Mouse (Mus musculus) hindbrain, postnatal 0 days (tissue): ENCODE data around the gene Gm49380. TPM values are rescaled to one million over a fixed set of nuclear protein-coding genes. Genes with fewer than 3 reads are reported as not detected.

Experiments used
- ATAC-seq: fragments of 200-750 bp; cut with Nextera tagmentation; 2 replicates; pipeline ENCODE4 v1.8.0; 2017; ENCODE audit warnings: mild to moderate bottlenecking, moderate TSS enrichment, moderate library complexity
- DNase-seq: peaks from one replicate; pipeline ENCODE4 v3.0.0-alpha.2; 2015; ENCODE audit warnings: low spot score
- H3K27ac ChIP-seq: fragments of 300-500 bp; sonication (generic); 2 replicates; pipeline ENCODE4 v1.5.1; 2014; ENCODE audit warnings: mild to moderate bottlenecking
- H3K27me3 ChIP-seq: fragments of 300-500 bp; sonication (generic); 2 replicates; pipeline ENCODE4 v1.6.1; 2014; ENCODE audit warnings: low read length, mixed read lengths; ENCODE audit not compliant: insufficient read depth
- H3K36me3 ChIP-seq: fragments of 300-500 bp; sonication (generic); 2 replicates; pipeline ENCODE4 v1.6.1; 2014; ENCODE audit warnings: low read length, mixed read lengths; ENCODE audit not compliant: insufficient read depth
- H3K4me1 ChIP-seq: fragments of 300-500 bp; sonication (generic); 2 replicates; pipeline ENCODE4 v1.6.1; 2014; ENCODE audit warnings: antibody characterized with exemption, low read length, mixed read lengths; ENCODE audit not compliant: insufficient read depth
- H3K4me2 ChIP-seq: fragments of 300-500 bp; sonication (generic); 2 replicates; pipeline ENCODE4 v1.6.1; 2014; ENCODE audit warnings: low read depth, mild to moderate bottlenecking, low read length, moderate library complexity, mixed read lengths
- H3K4me3 ChIP-seq: fragments of 300-500 bp; sonication (generic); 2 replicates; pipeline ENCODE4 v1.5.1; 2014; ENCODE audit warnings: low read length
- H3K9ac ChIP-seq: fragments of 300-500 bp; sonication (generic); replicated peaks from 2 replicates; pipeline ENCODE4 v1.6.1; 2014; ENCODE audit warnings: mild to moderate bottlenecking, low read length, moderate library complexity, mixed read lengths
- H3K9me3 ChIP-seq: fragments of 300-500 bp; sonication (generic); 2 replicates; pipeline ENCODE4 v1.6.1; 2016; ENCODE audit warnings: low read length, mixed read lengths
- CTCF ChIP-seq: IDR thresholded peaks from 2 replicates; pipeline ENCODE4 v1.5.1; 2016; ENCODE audit warnings: antibody characterized with exemption, control low read depth, low read depth
- WGBS: fragments of 180-500 bp; shearing (Covaris S2); extraction: QIAGEN DNeasy Blood & Tissue Kit; methylation state at CpG from one replicate; pipeline ENCODE4 v1.1.7; 2014; 5-methylcytosine and 5-hydroxymethylcytosine counted together
- polyA plus RNA-seq: library from polyadenylated mRNA; unstranded; fragments of >200 nt; fragmentation: Nextera tagmentation; extraction: Ambion mirVana; gene quantifications from 2 replicates; pipeline ENCODE4 v1.2.1, GENCODE M21; 2015
- total RNA-seq: library from RNA; depleted of rRNA; stranded (reverse); fragments of >200 nt; gene quantifications from 2 replicates; pipeline ENCODE4 v1.2.3, GENCODE M21; 2014

Gm49380 gene
- total and polyA plus RNA-seq, 2 experiments from 2014 or later = not detected

DNA sequence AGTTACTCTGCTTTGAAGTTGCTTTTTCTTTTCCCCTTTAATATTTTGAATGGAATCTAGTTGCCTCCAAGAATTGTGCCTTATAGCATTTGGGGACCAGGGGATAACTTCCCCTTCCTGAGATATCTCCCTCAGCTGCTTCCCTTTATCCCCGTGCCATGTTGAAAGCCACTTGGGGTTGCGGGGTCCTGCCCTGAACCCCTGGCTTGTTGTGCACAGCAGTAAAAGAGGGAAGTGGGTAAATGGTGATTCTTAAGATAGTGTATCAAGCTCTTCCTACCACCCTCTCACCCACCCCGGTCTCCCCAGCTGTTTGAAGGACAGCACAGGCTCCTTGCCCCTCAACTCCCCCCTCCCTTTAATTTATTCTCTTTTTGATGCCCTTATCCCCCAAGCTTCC, 18.6 kb downstream of the Gm49380 start:
- no peak overlapping the region for H3K4me2 ChIP-seq
- H3K27me3 ChIP-seq = no peaks in the 10 kb centered on the region
- DNase-seq (no peak), ATAC-seq (no peak)
- no peak for TF ChIP-seq CTCF
- no peak overlapping the region for H3K27ac ChIP-seq
- 93% methylated on average over 3 of the region's 3 CpGs for WGBS
- H3K4me3 ChIP-seq = no peak overlapping the region
- no peaks in the 10 kb centered on the region; the same call in 1 of the 2 replicates for H3K36me3 ChIP-seq
- H3K9ac ChIP-seq = no peak overlapping the region
- no peaks in the 10 kb centered on the region for H3K9me3 ChIP-seq
- H3K4me1 ChIP-seq = no peaks in the 10 kb centered on the region; the same call in 1 of the 2 replicates

GRCm38 (mm10) chr9:44093612-44094503, 19.4 kb downstream of the Gm49380 start:
- no peaks in the 10 kb centered on the region; the same call in 1 of the 2 replicates for H3K4me1 ChIP-seq
- TF ChIP-seq CTCF = peak; percentile 90
- no peaks in the 10 kb centered on the region; the same call in 1 of the 2 replicates for H3K36me3 ChIP-seq
- peak overlapping the region; percentile 36 for H3K4me2 ChIP-seq
- 28% methylated on average over 24 of the region's 24 CpGs for WGBS
- H3K9ac ChIP-seq = no peak overlapping the region
- DNase-seq (peak; percentile 86), ATAC-seq (peak; percentile 79)
- H3K9me3 ChIP-seq = no peaks in the 10 kb centered on the region
- no peak overlapping the region for H3K27ac ChIP-seq
- peak overlapping the region; percentile 3; the same call in 1 of the 2 replicates for H3K4me3 ChIP-seq
- H3K27me3 ChIP-seq = no peaks in the 10 kb centered on the region

GRCm38 (mm10) chr9:44088877-44089608, 24.3 kb downstream of the Gm49380 start:
- Histone ChIP-seq H3K36me3 (no peaks in the 10 kb centered on the region; the same call in 1 of the 2 replicates), H3K9me3 (no peaks in the 10 kb centered on the region), H3K4me2 (no peak overlapping the region), H3K27ac (no peak overlapping the region), H3K9ac (no peak overlapping the region), H3K4me1 (peaks cover 19% of the 10 kb centered on the region), H3K4me3 (no peak overlapping the region), H3K27me3 (0 out of 2 replicates have a peak, but pooled peaks cover 7% of the 10 kb centered on the region)
- WGBS = 71% methylated on average over 12 of the region's 12 CpGs
- no peak for TF ChIP-seq CTCF
- DNase-seq (no peak), ATAC-seq (no peak)

GRCm38 (mm10) chr9:44087761-44088455, 25.4 kb downstream of the Gm49380 start:
- Histone ChIP-seq H3K9ac (0 out of 2 replicates have a peak overlapping the region, but pooled peaks have one; percentile 30), H3K27ac (no peak overlapping the region), H3K4me2 (peak overlapping the region; percentile 23; the same call in 1 of the 2 replicates), H3K9me3 (no peaks in the 10 kb centered on the region), H3K4me1 (peaks cover 22% of the 10 kb centered on the region), H3K36me3 (no peaks in the 10 kb centered on the region; the same call in 1 of the 2 replicates), H3K27me3 (0 out of 2 replicates have a peak, but pooled peaks cover 7% of the 10 kb centered on the region), H3K4me3 (no peak overlapping the region)
- no peak for DNase-seq
- TF ChIP-seq CTCF = no peak
- no peak for ATAC-seq
- 25% methylated on average over 15 of the region's 15 CpGs for whole genome bisulfite sequencing

GRCm38 (mm10) chr9:44086960-44087359, 26.3 kb downstream of the Gm49380 start:
- 48% methylated on average over 10 of the region's 10 CpGs for WGBS
- H3K36me3 ChIP-seq = no peaks in the 10 kb centered on the region
- H3K27ac ChIP-seq = no peak overlapping the region
- no peaks in the 10 kb centered on the region for H3K9me3 ChIP-seq
- H3K4me1 ChIP-seq = peaks cover 22% of the 10 kb centered on the region
- no peak overlapping the region for H3K9ac ChIP-seq
- peak overlapping the region; percentile 93; the same call in 1 of the 2 replicates for H3K4me2 ChIP-seq
- ATAC-seq (no peak), DNase-seq (no peak)
- peaks cover 14% of the 10 kb centered on the region; the same call in 1 of the 2 replicates for H3K27me3 ChIP-seq
- H3K4me3 ChIP-seq = no peak overlapping the region
- TF ChIP-seq CTCF = no peak
